Mouse (Mus musculus) urinary bladder, postnatal 14 days (tissue): ENCODE results near the gene Cadps.

Source experiments
- DNase-seq: peaks from one replicate; pipeline ENCODE4 v3.0.0; 2021; ENCODE audit warnings: low spot score

The Cadps gene

GRCm38 (mm10) chr14:12341075-12341788, 481.6 kb downstream of the Cadps start:
- no peak for DNase-seq

DNA sequence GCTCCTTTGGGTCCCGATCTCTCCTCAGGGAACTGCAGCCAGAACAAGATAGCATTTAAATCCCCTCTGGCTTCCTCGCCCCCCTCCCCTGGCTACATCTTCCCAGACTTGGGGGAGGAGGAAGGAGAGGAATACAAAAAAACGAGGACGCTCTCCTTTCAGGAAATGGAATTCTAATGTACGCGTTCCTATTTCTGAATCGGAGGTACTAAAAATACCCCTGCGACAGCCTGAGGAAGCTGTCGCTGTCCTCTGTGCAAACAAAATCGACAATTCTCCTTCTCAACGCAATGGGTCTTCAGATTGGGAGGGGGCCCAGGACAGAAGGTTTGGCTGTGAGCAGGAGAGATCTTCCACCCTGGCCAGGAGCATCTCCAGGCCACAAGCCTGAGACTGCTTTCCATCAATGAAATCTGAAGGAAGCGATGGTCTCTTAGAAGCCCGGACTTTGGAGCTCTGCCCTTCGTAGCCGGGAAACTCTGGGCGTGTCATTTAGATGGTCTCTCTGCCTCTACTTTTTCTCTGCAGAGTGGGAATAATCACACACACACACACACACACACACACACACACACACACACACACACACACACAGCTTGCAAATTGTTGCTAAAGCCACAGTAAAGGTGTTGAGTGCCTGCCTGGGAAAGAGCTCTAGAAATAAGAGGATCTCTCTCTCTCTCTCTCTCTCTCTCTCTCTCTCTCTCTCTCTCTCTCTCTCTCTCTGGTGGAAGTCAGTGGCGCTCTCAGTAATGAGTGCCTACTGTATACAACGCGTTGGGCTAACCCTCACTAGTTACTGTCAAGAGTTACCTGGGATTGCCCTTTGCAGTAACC, 482.4 kb downstream of the Cadps start:
- no peak for DNase-seq

- DNase-seq = no peak
These were observed 483.9 kb downstream of the Cadps start for GRCm38 (mm10) chr14:12338811-12339565.

- no peak for DNase-seq
These were observed 484.7 kb downstream of the Cadps start for GRCm38 (mm10) chr14:12337998-12338809.

DNA sequence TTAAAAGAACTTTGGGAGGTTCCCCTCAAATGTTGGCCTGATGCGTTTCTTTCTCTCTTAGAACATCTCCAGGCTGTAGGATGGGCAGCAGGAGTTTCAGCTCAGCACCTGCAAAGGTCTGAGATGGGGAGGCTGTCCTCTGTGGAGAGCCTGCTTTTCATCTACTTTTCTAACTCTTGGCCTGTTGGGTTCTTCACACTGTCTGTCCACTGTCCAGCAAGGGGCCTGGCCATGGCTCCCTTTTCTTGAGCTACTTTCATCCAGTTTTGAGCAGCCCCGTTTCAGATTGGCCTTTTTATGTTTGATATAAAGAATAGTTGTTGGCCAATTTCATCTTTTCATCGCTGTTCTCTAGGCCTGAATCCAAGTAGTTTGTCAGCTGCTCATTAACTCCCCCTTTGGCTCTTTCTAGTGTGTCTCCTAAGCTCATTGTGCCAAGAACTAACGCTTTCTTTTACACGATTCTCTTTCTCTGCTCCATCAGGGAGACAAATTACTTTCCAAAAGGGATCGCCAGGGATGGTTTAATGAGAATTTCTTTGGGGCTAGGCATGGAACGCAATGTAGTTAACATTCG, 485.4 kb downstream of the Cadps start:
- no peak for DNase-seq

- no peak for DNase-seq
These were observed 488.0 kb downstream of the Cadps start for GRCm38 (mm10) chr14:12334925-12335324.

GRCm38 (mm10) chr14:12333622-12334021, 489.3 kb downstream of the Cadps start:
- no peak for DNase-seq
